Comparison of ENCODE assay signal across 19 mouse cellular contexts in genomic region chr4:135653956-135654355, GRCm38 (mm10). TPM values are rescaled to one million over a fixed set of nuclear protein-coding genes. Genes with fewer than 3 reads are reported as not detected.
A peak's percentile ranks its signal among the peaks of the same experiment; 100 is the strongest.
DNase-seq lines count a peak whose midpoint lies in the region; ATAC-seq and TF ChIP-seq lines count a peak whose summit lies in the region.
"Had no signal": no experiment of that assay in that cellular context is flagged by ENCODE, and none has a peak within 500 bp of the region (broad histone marks: within the 10 kb centered on the region; RNA-seq: fewer than 3 reads in every experiment).

No protein-coding gene starts in this region.

- H3K9me3 ChIP-seq in embryonic facial prominence, embryonic 10.5 days: no peaks in the 10 kb centered on the region
- H3K9me3 ChIP-seq in heart, embryonic 10.5 days: no peaks in the 10 kb centered on the region
- H3K9me3 ChIP-seq in heart, postnatal 0 days (replicated peaks; ENCODE audit: control insufficient read depth, low read length): no peaks in the 10 kb centered on the region
- H3K9me3 ChIP-seq in lung, postnatal 0 days (ENCODE audit: low read length): no peaks in the 10 kb centered on the region
- H3K9me3 ChIP-seq: hindbrain, embryonic 12.5 days; midbrain, embryonic 13.5 days had no signal

- no peak overlapping the region for H3K9ac ChIP-seq in heart, postnatal 0 days (replicated peaks; ENCODE audit: low read depth, low read length)
- no peak overlapping the region for H3K9ac ChIP-seq in lung, postnatal 0 days (replicated peaks; ENCODE audit: low read depth)
- H3K9ac ChIP-seq: hindbrain, embryonic 12.5 days; midbrain, embryonic 13.5 days had no signal

- H3K4me2 ChIP-seq in heart, postnatal 0 days (ENCODE audit: low read depth, low read length): no peak overlapping the region
- no peak overlapping the region for H3K4me2 ChIP-seq in lung, postnatal 0 days (replicated peaks; ENCODE audit: low read depth, low read length)
- H3K4me2 ChIP-seq: hindbrain, embryonic 12.5 days; liver, embryonic 11.5 days; midbrain, embryonic 13.5 days had no signal

- ATAC-seq in heart, postnatal 0 days (ENCODE audit: insufficient read depth, low read depth): no peak
- no peak for ATAC-seq in lung, postnatal 0 days
- ATAC-seq: CD4-positive, CD25-positive, alpha-beta regulatory T cell, adult 4 months; midbrain, embryonic 13.5 days; Patski had no signal

- TF ChIP-seq CTCF in heart, postnatal 0 days (IDR thresholded peaks at IDR 0.05; ENCODE audit: low read depth): no peak
- no peak for TF ChIP-seq CTCF in lung, postnatal 0 days (IDR thresholded peaks at IDR 0.05)

- WGBS in embryonic facial prominence, embryonic 10.5 days: 94% methylated on average over 7 of the region's 7 CpGs
- WGBS in heart, embryonic 10.5 days: 96% methylated on average over 7 of the region's 7 CpGs
- WGBS in heart, postnatal 0 days: 70% methylated on average over 7 of the region's 7 CpGs
- WGBS in lung, postnatal 0 days: 90% methylated on average over 7 of the region's 7 CpGs

- DNase-seq in heart, adult 18-20 months: peak; percentile 44 to 45
- no peak for DNase-seq in heart, adult 9 months (ENCODE audit: low spot score in 2 of 2)
- DNase-seq in embryonic facial prominence, embryonic 10.5 days (ENCODE audit: low spot score): no peak
- DNase-seq in heart, embryonic 10.5 days (ENCODE audit: low spot score): no peak
- no peak for DNase-seq in heart, postnatal 0 days (ENCODE audit: low spot score)
- no peak for DNase-seq in right cerebral cortex, adult 18-20 months
- no peak for DNase-seq in layer of hippocampus, postnatal 10 days (ENCODE audit: low spot score in 2 of 2)
- no peak for DNase-seq in lung, postnatal 0 days (ENCODE audit: low spot score)
- DNase-seq: cerebellum, adult 11 months; cerebellum, adult 9-11 months; lung, adult 18-20 months; right cerebral cortex, postnatal 25 days; spleen, adult 18-20 months had no signal

- no peaks in the 10 kb centered on the region for H3K36me3 ChIP-seq in embryonic facial prominence, embryonic 10.5 days (replicated peaks)
- H3K36me3 ChIP-seq in heart, embryonic 10.5 days: no peaks in the 10 kb centered on the region
- H3K36me3 ChIP-seq in heart, postnatal 0 days (replicated peaks; ENCODE audit: control insufficient read depth, insufficient read depth, low read length): no peaks in the 10 kb centered on the region
- no peaks in the 10 kb centered on the region for H3K36me3 ChIP-seq in lung, postnatal 0 days (ENCODE audit: insufficient read depth, low read length)
- H3K36me3 ChIP-seq: hindbrain, embryonic 12.5 days; midbrain, embryonic 13.5 days had no signal

- H3K4me3 ChIP-seq in embryonic facial prominence, embryonic 10.5 days: no peak overlapping the region
- no peak overlapping the region for H3K4me3 ChIP-seq in heart, embryonic 10.5 days
- no peak overlapping the region for H3K4me3 ChIP-seq in heart, postnatal 0 days (ENCODE audit: low read depth, low read length)
- no peak overlapping the region for H3K4me3 ChIP-seq in lung, postnatal 0 days (ENCODE audit: low read depth, low read length)
- H3K4me3 ChIP-seq: hindbrain, embryonic 12.5 days; left cerebral cortex, adult 2 months; midbrain, embryonic 13.5 days had no signal

- H3K27ac ChIP-seq in embryonic facial prominence, embryonic 10.5 days (replicated peaks): 0 out of 2 replicates have a peak overlapping the region, but pooled peaks have one; percentile 0
- peak overlapping the region; percentile 86 for H3K27ac ChIP-seq in heart, embryonic 10.5 days
- peak overlapping the region; percentile 90 for H3K27ac ChIP-seq in heart, postnatal 0 days (ENCODE audit: low read depth)
- H3K27ac ChIP-seq in lung, postnatal 0 days (ENCODE audit: low read length): no peak overlapping the region
- H3K27ac ChIP-seq: hindbrain, embryonic 12.5 days; left cerebral cortex, adult 2 months; midbrain, embryonic 13.5 days had no signal

- no peak for TF ChIP-seq EP300 in heart, postnatal 0 days (IDR thresholded peaks at IDR 0.05; ENCODE audit: low read depth)
- TF ChIP-seq EP300 in lung, postnatal 0 days (IDR thresholded peaks at IDR 0.05): no peak

- H3K4me1 ChIP-seq in embryonic facial prominence, embryonic 10.5 days: peaks cover 61% of the 10 kb centered on the region
- peaks cover 82% of the 10 kb centered on the region for H3K4me1 ChIP-seq in heart, embryonic 10.5 days
- H3K4me1 ChIP-seq in heart, postnatal 0 days (ENCODE audit: control insufficient read depth, insufficient read depth): peaks cover 48% of the 10 kb centered on the region
- peaks cover 9% of the 10 kb centered on the region; the same call in 1 of the 2 replicates for H3K4me1 ChIP-seq in lung, postnatal 0 days (ENCODE audit: insufficient read depth, low read depth, low read length)

- H3K27me3 ChIP-seq in embryonic facial prominence, embryonic 10.5 days (replicated peaks; ENCODE audit: low read depth, poor library complexity, severe bottlenecking): 0 out of 2 replicates have a peak, but pooled peaks cover 11% of the 10 kb centered on the region
- H3K27me3 ChIP-seq in heart, embryonic 10.5 days (ENCODE audit: insufficient read depth, poor library complexity, severe bottlenecking): peaks cover 7% of the 10 kb centered on the region
- no peaks in the 10 kb centered on the region for H3K27me3 ChIP-seq in heart, postnatal 0 days (ENCODE audit: control insufficient read depth, insufficient read depth, low read length)
- no peaks in the 10 kb centered on the region for H3K27me3 ChIP-seq in lung, postnatal 0 days (replicated peaks; ENCODE audit: insufficient read depth, low read length)
- H3K27me3 ChIP-seq: hindbrain, embryonic 12.5 days; midbrain, embryonic 13.5 days; Patski had no signal

RNA-seq across cellular contexts. Expression of gene Ifnlr1, which starts 32.1 kb away (rescaled TPM):
- 1 to 10 TPM; 1.8 to 2.0 TPM for total RNA-seq in heart, adult 18-20 months (2021)
- polyA plus RNA-seq in embryonic facial prominence, embryonic 10.5 days (2016; fragmentation: Nextera tagmentation; extraction: Ambion mirVana): 1.0 and 1.1 TPM in 2 replicates
- 0.18 and 0.28 TPM in 2 replicates for polyA plus RNA-seq in heart, embryonic 10.5 days (2016; fragmentation: Nextera tagmentation; extraction: Ambion mirVana)
- total RNA-seq in heart, postnatal 0 days (2014; rRNA removed; ENCODE audit: low replicate concordance): 1.9 and 2.4 TPM in 2 replicates
- polyA plus RNA-seq in heart, postnatal 0 days (2015; fragmentation: Nextera tagmentation; extraction: Ambion mirVana): 0.77 and 1.0 TPM in 2 replicates
- total RNA-seq in layer of hippocampus, postnatal 10 days (2021): under 1 TPM; 0.41 to 0.42 TPM
- polyA plus RNA-seq in lung, postnatal 0 days (2015; fragmentation: Nextera tagmentation; extraction: Ambion mirVana): 2.7 and 3.7 TPM in 2 replicates
- polyA plus RNA-seq: CD4-positive, CD25-positive, alpha-beta regulatory T cell, adult 4 months had no signal

Comparison
In these comparisons a context has a peak if more than half of its experiments do, and no peak if none do; other contexts are left out.
1. DNase-seq: peak in heart, adult 18-20 months (2 of 2); none in heart, adult 9 months (0 of 2), embryonic facial prominence, embryonic 10.5 days (single experiment), heart, embryonic 10.5 days (single experiment), heart, postnatal 0 days (single experiment), right cerebral cortex, adult 18-20 months (single experiment), layer of hippocampus, postnatal 10 days (0 of 2) and lung, postnatal 0 days (single experiment).